Mouse (Mus musculus) lung, adult 2 months (tissue): ENCODE results near the gene E330017A01Rik.

Experiments
- CTCF ChIP-seq: fragments of 200-500 bp; IDR thresholded peaks from 2 replicates; pipeline ENCODE4 v1.5.1; 2011; ENCODE audit warnings: mild to moderate bottlenecking, low read length, control low read depth; ENCODE audit not compliant: insufficient read depth
- POLR2A ChIP-seq: fragments of 200-500 bp; IDR thresholded peaks from 2 replicates; pipeline ENCODE4 v1.6.1; 2011; ENCODE audit warnings: low read depth, mild to moderate bottlenecking, control low read depth, low read length, borderline replicate concordance; ENCODE audit errors: extremely low read depth

- TF ChIP-seq CTCF (no peak), POLR2A (no peak)
Measured at GRCm38 (mm10) chr16:58677491-58677890, 39.0 kb upstream of the E330017A01Rik start.
